Mouse (Mus musculus) stomach, postnatal 0 days (tissue): ENCODE measurements at regions not wholly inside any gene's neighbourhood (a gene's known extent, or its start where the extent isn't known, plus 50 kb on each side); places are given as distances from the start of the nearest gene placed in this dataset.

Experiments used
- ATAC-seq: fragments of 200-750 bp; cut with Nextera tagmentation; 2 replicates; pipeline ENCODE4 v1.8.0; 2017; ENCODE audit not compliant: low FRiP score, low TSS enrichment
- DNase-seq: peaks from one replicate; pipeline ENCODE4 v3.0.0-alpha.2; 2016; ENCODE audit warnings: low spot score
- H3K27ac ChIP-seq: fragments of 300-500 bp; sonication (generic); replicated peaks from 2 replicates; pipeline ENCODE4 v1.5.1; 2014; ENCODE audit warnings: mild to moderate bottlenecking, control low read depth
- H3K27me3 ChIP-seq: fragments of 300-500 bp; sonication (generic); 2 replicates; pipeline ENCODE4 v1.6.1; 2014; ENCODE audit warnings: low read length; ENCODE audit not compliant: control insufficient read depth, insufficient read depth
- H3K36me3 ChIP-seq: fragments of 300-500 bp; sonication (generic); 2 replicates; pipeline ENCODE4 v1.6.1; 2014; ENCODE audit warnings: low read length, mixed read lengths; ENCODE audit not compliant: control insufficient read depth, insufficient read depth
- H3K4me1 ChIP-seq: fragments of 300-500 bp; sonication (generic); replicated peaks from 2 replicates; pipeline ENCODE4 v1.6.1; 2014; ENCODE audit warnings: antibody characterized with exemption; ENCODE audit not compliant: control insufficient read depth, insufficient read depth
- H3K4me2 ChIP-seq: fragments of 300-500 bp; sonication (generic); replicated peaks from 2 replicates; pipeline ENCODE4 v1.6.1; 2014; ENCODE audit warnings: low read depth, mild to moderate bottlenecking, control low read depth, moderate library complexity
- H3K4me3 ChIP-seq: fragments of 300-500 bp; sonication (generic); 2 replicates; pipeline ENCODE4 v1.5.1; 2014; ENCODE audit warnings: low read depth, low read length, control low read depth
- H3K9ac ChIP-seq: fragments of 300-500 bp; sonication (generic); 2 replicates; pipeline ENCODE4 v1.6.1; 2014; ENCODE audit warnings: mild to moderate bottlenecking, low read length, control low read depth, mixed read lengths
- H3K9me3 ChIP-seq: fragments of 300-500 bp; sonication (generic); 2 replicates; pipeline ENCODE4 v1.6.1; 2016; ENCODE audit warnings: low read length; ENCODE audit not compliant: control insufficient read depth
- CTCF ChIP-seq: IDR thresholded peaks from 2 replicates; pipeline ENCODE4 v1.5.1; 2016; ENCODE audit warnings: antibody characterized with exemption, low read depth, mild to moderate bottlenecking, moderate library complexity
- EP300 ChIP-seq: optimal IDR thresholded peaks from 2 replicates; pipeline ENCODE3; 2016; ENCODE audit warnings: antibody characterized with exemption
- WGBS: fragments of 180-500 bp; shearing (Covaris S2); extraction: QIAGEN DNeasy Blood & Tissue Kit; methylation state at CpG from one replicate; pipeline ENCODE4 v1.1.7; 2014; 5-methylcytosine and 5-hydroxymethylcytosine counted together

DNA sequence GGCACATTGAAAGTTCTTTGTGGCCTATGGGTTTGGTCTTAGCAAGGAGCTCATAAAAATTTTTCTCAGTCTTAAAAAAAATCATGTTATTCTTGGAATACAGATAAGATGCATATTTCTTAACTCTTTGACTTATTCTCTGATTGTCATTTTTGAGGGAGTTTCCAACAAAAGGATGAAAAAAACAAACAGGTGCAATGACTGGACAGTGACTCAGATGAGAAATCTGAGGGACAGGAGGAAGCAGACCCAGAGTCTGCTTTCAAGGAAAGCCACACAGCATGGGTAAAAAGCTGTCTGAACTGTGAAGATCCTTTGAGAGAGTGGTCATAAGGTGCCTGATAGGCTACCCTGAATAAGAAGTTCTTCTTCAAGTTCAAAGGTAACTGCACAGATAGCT, 363.8 kb upstream of the Marcks start:
- no peak overlapping the region for H3K4me3 ChIP-seq
- no peak overlapping the region for H3K27ac ChIP-seq
- no peak for ATAC-seq
- H3K9me3 ChIP-seq = no peaks in the 10 kb centered on the region
- no peaks in the 10 kb centered on the region for H3K27me3 ChIP-seq
- H3K36me3 ChIP-seq = no peaks in the 10 kb centered on the region
- no peaks in the 10 kb centered on the region for H3K4me1 ChIP-seq
- no peak overlapping the region for H3K4me2 ChIP-seq
- H3K9ac ChIP-seq = no peak overlapping the region
- no peak for TF ChIP-seq CTCF
- no peak for TF ChIP-seq EP300
- DNase-seq = no peak

DNA sequence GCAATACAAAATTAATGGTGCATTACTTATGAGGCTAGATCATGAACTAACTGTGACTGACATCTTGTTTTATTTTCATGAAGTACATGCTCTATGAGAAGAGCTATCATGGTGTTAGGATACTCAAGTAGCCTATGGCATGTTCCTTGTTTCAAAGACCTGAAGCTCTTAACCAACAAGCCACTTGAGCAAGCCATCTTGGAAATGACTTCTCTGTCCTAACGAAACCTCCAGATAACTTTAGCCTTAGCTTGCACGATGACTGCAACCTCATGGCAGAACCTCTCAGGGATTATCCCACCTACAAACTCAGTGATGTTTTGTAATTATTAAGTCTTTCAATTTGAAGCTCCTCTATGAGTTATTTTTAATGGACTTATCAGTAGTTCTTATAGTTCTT, 362.3 kb upstream of the Marcks start:
- Histone ChIP-seq H3K4me3 (no peak overlapping the region), H3K9me3 (no peaks in the 10 kb centered on the region), H3K27ac (no peak overlapping the region), H3K4me1 (no peaks in the 10 kb centered on the region), H3K9ac (no peak overlapping the region), H3K27me3 (no peaks in the 10 kb centered on the region), H3K4me2 (no peak overlapping the region), H3K36me3 (no peaks in the 10 kb centered on the region)
- no peak for DNase-seq
- WGBS = 97% methylated on average over 2 of the region's 2 CpGs
- no peak for ATAC-seq
- TF ChIP-seq CTCF (no peak), EP300 (no peak)

DNA sequence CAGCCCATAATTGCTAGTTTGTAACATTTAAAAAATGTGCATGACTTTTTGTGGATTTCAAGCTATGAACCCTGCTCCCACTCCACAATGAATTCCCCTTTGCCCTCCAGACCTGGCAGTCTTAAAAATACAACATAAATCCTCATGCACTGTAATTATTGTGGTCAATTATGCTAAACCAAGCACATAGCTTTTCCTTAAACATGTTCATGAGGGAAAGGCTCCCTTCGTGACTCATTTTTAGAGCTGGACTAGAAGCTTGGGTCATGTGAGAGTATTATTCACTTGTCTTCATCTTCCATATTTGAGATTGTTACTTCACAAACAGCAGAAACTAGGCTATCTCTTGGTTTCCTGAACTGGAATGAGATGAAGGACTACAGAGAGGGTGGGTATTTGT, 356.7 kb upstream of the Marcks start:
- no peaks in the 10 kb centered on the region for H3K27me3 ChIP-seq
- no peak for TF ChIP-seq CTCF
- TF ChIP-seq EP300 = no peak
- ATAC-seq (no peak), DNase-seq (no peak)
- H3K4me3 ChIP-seq = no peak overlapping the region
- H3K4me1 ChIP-seq = no peaks in the 10 kb centered on the region
- WGBS = 82% methylated on average over 1 of the region's 1 CpGs
- no peak overlapping the region for H3K9ac ChIP-seq
- H3K36me3 ChIP-seq = no peaks in the 10 kb centered on the region
- no peak overlapping the region for H3K27ac ChIP-seq
- no peak overlapping the region for H3K4me2 ChIP-seq
- H3K9me3 ChIP-seq = no peaks in the 10 kb centered on the region

DNA sequence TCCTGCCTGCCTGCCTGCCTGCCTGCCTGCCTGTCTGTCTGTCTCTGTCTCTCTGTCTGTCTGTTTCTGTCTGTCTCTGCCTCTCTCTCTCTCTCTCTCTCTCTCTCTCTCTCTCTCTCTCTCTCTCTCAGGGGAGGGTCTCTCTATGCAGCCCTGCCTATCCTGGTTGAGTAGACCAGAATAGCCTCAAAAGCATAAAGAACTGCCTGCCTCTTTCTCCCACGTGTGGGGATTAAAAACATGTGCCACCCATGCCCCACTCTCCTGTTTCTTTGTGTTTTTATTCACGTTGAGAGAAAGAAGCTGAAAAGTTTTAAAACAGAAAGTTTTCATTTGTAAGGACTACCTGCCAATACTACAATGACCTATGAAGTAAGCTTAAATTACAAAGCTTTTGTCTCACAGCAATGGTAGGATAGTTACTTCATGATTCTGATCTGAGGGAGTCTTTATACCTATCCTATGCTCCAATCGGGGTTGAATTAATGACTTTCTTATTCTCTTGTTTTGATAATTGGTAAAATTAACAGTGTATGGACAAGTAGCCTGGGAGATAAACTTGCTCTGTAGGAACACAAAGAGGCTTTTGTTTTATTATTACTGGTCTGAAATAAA, 355.9 kb upstream of the Marcks start:
- H3K27ac ChIP-seq = no peak overlapping the region
- no peak for DNase-seq
- no peaks in the 10 kb centered on the region for H3K27me3 ChIP-seq
- no peaks in the 10 kb centered on the region for H3K36me3 ChIP-seq
- no peak overlapping the region for H3K4me3 ChIP-seq
- H3K4me1 ChIP-seq = no peaks in the 10 kb centered on the region
- no peak overlapping the region for H3K4me2 ChIP-seq
- ATAC-seq = no peak
- TF ChIP-seq EP300 = no peak
- TF ChIP-seq CTCF = no peak
- H3K9me3 ChIP-seq = no peaks in the 10 kb centered on the region
- no peak overlapping the region for H3K9ac ChIP-seq
- 59% methylated on average over 3 of the region's 3 CpGs for WGBS

DNA sequence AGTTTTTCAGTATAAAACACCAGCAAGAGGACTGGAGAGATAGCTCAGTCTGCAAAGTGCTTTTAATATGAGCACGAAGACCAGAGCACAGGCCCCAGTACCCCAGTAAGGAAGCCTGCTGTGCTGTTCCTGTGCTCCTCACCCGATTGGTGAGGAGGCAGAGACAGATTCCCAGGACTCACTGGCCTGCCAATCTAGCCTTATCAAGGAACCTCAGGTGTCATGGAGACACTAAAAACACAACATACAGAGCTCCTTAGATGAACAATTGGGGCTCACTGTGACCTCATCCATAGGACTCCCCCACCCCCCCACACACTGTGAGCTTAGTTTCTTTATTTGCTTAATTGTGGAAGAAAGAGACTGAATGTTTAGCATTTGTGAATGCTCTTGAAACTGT, 355.4 kb upstream of the Marcks start:
- H3K36me3 ChIP-seq = no peaks in the 10 kb centered on the region
- no peak for ATAC-seq
- 54% methylated on average over 2 of the region's 2 CpGs for WGBS
- no peaks in the 10 kb centered on the region for H3K27me3 ChIP-seq
- no peaks in the 10 kb centered on the region for H3K4me1 ChIP-seq
- H3K4me2 ChIP-seq = no peak overlapping the region
- no peak for TF ChIP-seq EP300
- TF ChIP-seq CTCF = no peak
- no peak for DNase-seq
- no peak overlapping the region for H3K4me3 ChIP-seq
- no peak overlapping the region for H3K27ac ChIP-seq
- H3K9me3 ChIP-seq = no peaks in the 10 kb centered on the region
- H3K9ac ChIP-seq = no peak overlapping the region

DNA sequence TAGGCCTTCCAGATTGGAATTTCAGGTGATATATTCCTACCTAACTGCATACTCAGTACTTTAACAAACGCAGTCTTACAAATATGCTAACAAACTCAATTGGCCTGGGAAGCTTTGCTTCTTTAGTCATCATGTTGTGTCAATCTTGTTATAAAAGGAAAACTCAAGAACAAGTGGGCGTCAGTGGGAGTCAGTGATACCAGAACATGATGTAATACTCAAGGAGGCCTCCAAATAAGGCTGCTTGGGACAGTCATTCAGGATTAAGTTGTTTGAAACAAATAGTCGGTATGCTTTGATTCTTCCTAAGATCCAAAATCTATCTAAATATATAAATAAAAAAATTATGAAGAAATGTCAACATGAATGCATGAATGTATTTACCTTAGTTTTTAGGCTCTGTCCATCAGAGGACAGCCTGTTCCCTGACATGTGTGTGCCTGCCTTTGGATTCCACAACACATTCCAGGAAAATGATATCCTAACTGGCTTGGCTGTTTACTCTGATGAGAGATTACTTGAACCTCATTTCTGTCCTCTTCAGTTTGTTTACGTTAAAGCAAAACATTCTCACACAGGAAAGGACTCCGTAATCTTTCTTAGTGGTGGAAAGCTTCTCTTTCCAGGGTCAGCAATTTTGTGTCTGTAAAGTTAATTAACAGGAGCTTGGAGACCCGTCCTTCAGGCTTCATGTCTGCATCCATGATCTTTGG, 345.7 kb upstream of the Marcks start:
- Histone ChIP-seq H3K4me3 (no peak overlapping the region), H3K4me1 (no peaks in the 10 kb centered on the region), H3K27me3 (no peaks in the 10 kb centered on the region), H3K9ac (no peak overlapping the region), H3K36me3 (no peaks in the 10 kb centered on the region), H3K4me2 (no peak overlapping the region), H3K9me3 (no peaks in the 10 kb centered on the region), H3K27ac (no peak overlapping the region)
- DNase-seq (no peak), ATAC-seq (no peak)
- WGBS = 42% methylated on average over 6 of the region's 6 CpGs
- no peak for TF ChIP-seq EP300
- no peak for TF ChIP-seq CTCF
